Mouse (Mus musculus): Measurements from ENCODE around the gene Zfp507. TPM values are rescaled to one million over a fixed set of nuclear protein-coding genes. Genes with fewer than 3 reads are reported as not detected.

The Zfp507 gene
- polyA plus RNA-seq, 1 experiment, result 8.1 TPM

- 41% methylated on average over 14 of the region's 14 CpGs for WGBS
- H3K4me3 ChIP-seq (replicated peaks; ENCODE audit: extremely low read depth, low read depth, low read length), result no peak overlapping the region
- TF ChIP-seq CTCF (IDR thresholded peaks at IDR 0.05; ENCODE audit: insufficient read depth, low read length) (peak; percentile 48), POLR2A (IDR thresholded peaks at IDR 0.05; ENCODE audit: borderline replicate concordance, extremely low read depth, low read depth, low read length) (no peak)
- DNase-seq, result no peak
- H3K4me1 ChIP-seq (ENCODE audit: control insufficient read depth, insufficient read depth, low read length), result no peaks in the 10 kb centered on the region
Observed at GRCm38 (mm10) chr7:35756510-35757440, 46.0 kb downstream of the Zfp507 start.

- peak overlapping the region; percentile 88 for H3K4me3 ChIP-seq (replicated peaks; ENCODE audit: extremely low read depth, low read depth, low read length)
- TF ChIP-seq CTCF (IDR thresholded peaks at IDR 0.05; ENCODE audit: insufficient read depth, low read length), result no peak
- TF ChIP-seq POLR2A (IDR thresholded peaks at IDR 0.05; ENCODE audit: borderline replicate concordance, extremely low read depth, low read depth, low read length), result no peak
- 66% methylated on average over 4 of the region's 4 CpGs for WGBS
- no peak for DNase-seq
- H3K4me1 ChIP-seq (ENCODE audit: control insufficient read depth, insufficient read depth, low read length), result no peaks in the 10 kb centered on the region
Observed at GRCm38 (mm10) chr7:35754886-35755168, 48.0 kb downstream of the Zfp507 start.

- peak within 1 kb of the TSS; percentile 88 for H3K4me3 ChIP-seq (replicated peaks; ENCODE audit: extremely low read depth, low read depth, low read length)
- DNase-seq, result peak; percentile 90
- H3K4me1 ChIP-seq (ENCODE audit: control insufficient read depth, insufficient read depth, low read length), result no peaks in the 10 kb centered on the region
- TF ChIP-seq CTCF (IDR thresholded peaks at IDR 0.05; ENCODE audit: insufficient read depth, low read length) (no peak), POLR2A (IDR thresholded peaks at IDR 0.05; ENCODE audit: borderline replicate concordance, extremely low read depth, low read depth, low read length) (peak; percentile 70; the same call in 1 of the 2 replicates)
- WGBS, result under 1% methylated on average over 70 of the region's 70 CpGs
Observed at GRCm38 (mm10) chr7:35754033-35754885, 48.5 kb downstream of the Zfp507 start, which contains the start of gene Dpy19l3. TSS of gene Dpy19l3 (minus strand) at chr7:35754454.

- Histone ChIP-seq H3K4me3 (replicated peaks; ENCODE audit: extremely low read depth, low read depth, low read length) (peak overlapping the region; percentile 88), H3K4me1 (ENCODE audit: control insufficient read depth, insufficient read depth, low read length) (no peaks in the 10 kb centered on the region)
- TF ChIP-seq POLR2A (IDR thresholded peaks at IDR 0.05; ENCODE audit: borderline replicate concordance, extremely low read depth, low read depth, low read length), result no peak
- no peak for TF ChIP-seq CTCF (IDR thresholded peaks at IDR 0.05; ENCODE audit: insufficient read depth, low read length)
- DNase-seq, result no peak
- 5% methylated on average over 15 of the region's 15 CpGs for WGBS
Observed at GRCm38 (mm10) chr7:35753319-35754032, 49.3 kb downstream of the Zfp507 start.

- 90% methylated on average over 9 of the region's 9 CpGs for WGBS
- H3K4me1 ChIP-seq (ENCODE audit: control insufficient read depth, insufficient read depth, low read length), result no peaks in the 10 kb centered on the region
- H3K4me3 ChIP-seq (replicated peaks; ENCODE audit: extremely low read depth, low read depth, low read length), result no peak overlapping the region
- TF ChIP-seq POLR2A (IDR thresholded peaks at IDR 0.05; ENCODE audit: borderline replicate concordance, extremely low read depth, low read depth, low read length), result no peak
- TF ChIP-seq CTCF (IDR thresholded peaks at IDR 0.05; ENCODE audit: insufficient read depth, low read length), result no peak
- no peak for DNase-seq
Observed at GRCm38 (mm10) chr7:35750873-35751272, 51.9 kb downstream of the Zfp507 start.

GRCm38 (mm10) chr7:35747397-35747964 lies 55.3 kb downstream of the Zfp507 start:
- WGBS, result 88% methylated on average over 14 of the region's 14 CpGs
- no peaks in the 10 kb centered on the region for H3K4me1 ChIP-seq (ENCODE audit: control insufficient read depth, insufficient read depth, low read length)
- DNase-seq, result no peak
- H3K4me3 ChIP-seq (replicated peaks; ENCODE audit: extremely low read depth, low read depth, low read length), result no peak overlapping the region
- TF ChIP-seq CTCF (IDR thresholded peaks at IDR 0.05; ENCODE audit: insufficient read depth, low read length) (no peak), POLR2A (IDR thresholded peaks at IDR 0.05; ENCODE audit: borderline replicate concordance, extremely low read depth, low read depth, low read length) (no peak)

GRCm38 (mm10) chr7:35746686-35747396 lies 56.0 kb downstream of the Zfp507 start:
- Histone ChIP-seq H3K4me3 (replicated peaks; ENCODE audit: extremely low read depth, low read depth, low read length) (no peak overlapping the region), H3K4me1 (ENCODE audit: control insufficient read depth, insufficient read depth, low read length) (no peaks in the 10 kb centered on the region)
- TF ChIP-seq POLR2A (IDR thresholded peaks at IDR 0.05; ENCODE audit: borderline replicate concordance, extremely low read depth, low read depth, low read length) (no peak), CTCF (IDR thresholded peaks at IDR 0.05; ENCODE audit: insufficient read depth, low read length) (no peak)
- no peak for DNase-seq
- WGBS, result 84% methylated on average over 12 of the region's 12 CpGs

- WGBS, result 70% methylated on average over 6 of the region's 6 CpGs
- no peaks in the 10 kb centered on the region for H3K4me1 ChIP-seq (ENCODE audit: control insufficient read depth, insufficient read depth, low read length)
- H3K4me3 ChIP-seq (replicated peaks; ENCODE audit: extremely low read depth, low read depth, low read length), result no peak overlapping the region
- TF ChIP-seq POLR2A (IDR thresholded peaks at IDR 0.05; ENCODE audit: borderline replicate concordance, extremely low read depth, low read depth, low read length), result no peak
- no peak for TF ChIP-seq CTCF (IDR thresholded peaks at IDR 0.05; ENCODE audit: insufficient read depth, low read length)
- no peak for DNase-seq
Observed at GRCm38 (mm10) chr7:35745281-35745702, 57.5 kb downstream of the Zfp507 start.

All from lung, adult 2 months (tissue).